Mouse (Mus musculus): ENCODE data around the gene Exosc10.

GRCm38 (mm10) chr4:148590421-148591170 lies 32.4 kb downstream of the Exosc10 start:
- TF ChIP-seq POLR2A (IDR thresholded peaks at IDR 0.05; ENCODE audit: low read depth, low read length) (no peak), CTCF (IDR thresholded peaks at IDR 0.05; ENCODE audit: extremely low read depth, insufficient read depth, insufficient read length, insufficient replicate concordance) (no peak)
